Comparison of ENCODE assay signal across 9 mouse cellular contexts in genomic region chr1:170498645-170499044, GRCm38 (mm10).
"Had no signal": no experiment of that assay in that cellular context is flagged by ENCODE, and none has a peak within 500 bp of the region (broad histone marks: within the 10 kb centered on the region; RNA-seq: fewer than 3 reads in every experiment).

No protein-coding gene starts in this region.

- H3K9ac ChIP-seq: limb, embryonic 12.5 days; liver, embryonic 14.5 days had no signal

- H3K36me3 ChIP-seq: limb, embryonic 12.5 days had no signal

- H3K4me3 ChIP-seq: layer of hippocampus, adult 2 months; limb, embryonic 12.5 days had no signal

- H3K9me3 ChIP-seq: limb, embryonic 12.5 days had no signal

- H3K27ac ChIP-seq: layer of hippocampus, adult 2 months; limb, embryonic 12.5 days; liver, embryonic 14.5 days had no signal

- H3K4me2 ChIP-seq: limb, embryonic 12.5 days had no signal

- DNase-seq: kidney, postnatal 10 days; kidney, postnatal 4 days; lung, adult 18-20 months; right cerebral cortex, adult 18-20 months; right cerebral cortex, postnatal 25 days; thymus, postnatal 4 days had no signal
